Mouse (Mus musculus) G1E (cell line): ENCODE measurements around the gene Cttn.

Experiments used
- CTCF ChIP-seq: IDR thresholded peaks from 2 replicates; pipeline ENCODE4 v1.5.1; 2012; ENCODE audit warnings: low read depth, low read length, inconsistent platforms, mixed read lengths
- GATA1 ChIP-seq: IDR thresholded peaks from 2 replicates; pipeline ENCODE4 v1.6.1; 2012; ENCODE audit warnings: borderline replicate concordance, low read length, inconsistent platforms, mixed read lengths
- TAL1 ChIP-seq: conservative IDR thresholded peaks from 2 replicates; pipeline ENCODE4 v1.6.1; 2012; ENCODE audit warnings: low read depth, low read length, inconsistent platforms, mixed read lengths

DNA sequence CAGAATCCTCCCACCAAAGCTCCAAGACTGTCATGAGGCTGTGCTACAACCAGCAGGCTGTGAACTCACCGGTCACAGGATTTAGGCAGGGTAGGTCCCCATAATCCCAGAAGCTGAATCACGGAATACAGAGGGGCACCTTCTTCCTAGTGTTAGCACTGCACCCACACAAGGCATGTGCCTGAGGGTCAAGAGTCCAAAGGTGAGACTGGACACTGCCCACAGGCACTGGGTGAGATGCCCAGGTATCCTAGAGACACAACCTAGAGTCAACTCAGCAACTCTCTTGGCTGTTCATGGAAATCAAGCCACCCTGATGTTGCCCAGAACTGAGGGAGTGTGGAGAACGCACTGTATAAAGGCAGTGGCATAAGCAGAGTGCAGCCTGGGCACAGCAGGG lies 44.2 kb downstream of the Cttn start:
- TF ChIP-seq GATA1 (no peak), CTCF (no peak), TAL1 (no peak)
